Mouse (Mus musculus): Measurements from ENCODE around the gene Phactr4. TPM values are rescaled to one million over a fixed set of nuclear protein-coding genes. Genes with fewer than 3 reads are reported as not detected.

Phactr4 gene
- polyA plus RNA-seq, 1 experiment from 2014 or later = 11.1 TPM

DNA sequence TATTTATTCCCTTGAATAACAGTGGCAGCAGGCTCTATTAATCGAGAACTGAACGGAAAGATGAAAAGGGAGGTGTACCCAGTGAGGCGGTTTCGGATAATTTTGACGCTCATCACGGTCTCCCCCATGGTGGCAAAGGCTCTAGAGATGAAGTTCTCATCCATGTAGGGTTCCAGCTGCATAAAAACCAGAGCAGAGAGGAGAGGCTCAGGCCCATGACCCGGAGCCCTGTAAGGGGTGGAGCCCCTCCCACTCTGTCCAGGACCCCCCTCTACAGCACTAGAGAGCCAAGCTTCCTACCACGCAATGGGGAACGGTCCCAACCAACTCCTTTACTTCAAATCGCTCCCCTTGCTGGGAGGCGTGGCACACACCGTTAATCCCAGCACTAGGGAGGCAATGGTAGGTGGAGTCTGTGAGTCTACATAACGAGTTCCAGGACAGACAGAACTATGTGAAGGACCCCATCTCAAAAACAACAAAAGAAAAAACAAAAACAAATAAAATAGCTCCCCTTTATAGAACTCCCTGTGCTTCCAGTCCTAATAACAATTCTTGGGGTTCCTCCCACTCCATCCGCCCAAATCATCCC is 93.8 kb downstream of the Phactr4 start:
- DNase-seq (no peak), ATAC-seq (ENCODE audit: low FRiP score, low TSS enrichment) (no peak)
- Histone ChIP-seq H3K27ac (replicated peaks; ENCODE audit: low read depth, low read length) (peak overlapping the region; percentile 78; the same call in 1 of the 2 replicates), H3K9me3 (ENCODE audit: control insufficient read depth, low read length) (no peaks in the 10 kb centered on the region), H3K4me2 (ENCODE audit: low read length) (peak overlapping the region; percentile 77), H3K9ac (replicated peaks; ENCODE audit: low read length) (peak overlapping the region; percentile 77), H3K27me3 (ENCODE audit: control insufficient read depth, insufficient read depth, low read length) (no peaks in the 10 kb centered on the region), H3K4me3 (replicated peaks; ENCODE audit: low read depth, low read length) (peak overlapping the region; percentile 75), H3K4me1 (ENCODE audit: control insufficient read depth, insufficient read depth, low read length) (peaks cover 11% of the 10 kb centered on the region), H3K36me3 (ENCODE audit: control insufficient read depth, insufficient read depth, low read length) (peaks cover 39% of the 10 kb centered on the region)
- 46% methylated on average over 14 of the region's 14 CpGs for WGBS

DNA sequence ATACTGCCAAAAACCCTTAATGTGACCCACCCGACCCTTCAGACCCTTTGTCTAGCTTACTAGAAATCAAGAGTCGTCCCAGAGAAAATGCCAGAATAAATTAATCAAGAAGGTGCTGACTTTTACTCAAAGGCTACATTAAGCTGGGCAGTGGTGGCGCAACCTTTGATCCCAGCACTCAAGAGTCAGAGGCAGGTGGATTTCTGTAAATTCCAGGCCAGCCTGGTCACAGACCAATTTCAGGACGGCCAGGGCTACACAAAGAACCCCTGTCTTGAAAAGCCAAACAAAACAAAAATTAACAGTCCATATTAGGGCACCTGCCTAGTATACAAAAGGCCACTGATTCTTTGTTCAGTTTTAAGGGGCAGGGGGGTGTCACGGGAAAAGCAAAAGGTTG is 95.8 kb downstream of the Phactr4 start:
- 82% methylated on average over 5 of the region's 5 CpGs for WGBS
- H3K36me3 ChIP-seq (ENCODE audit: control insufficient read depth, insufficient read depth, low read length) = peaks cover 37% of the 10 kb centered on the region
- H3K4me2 ChIP-seq (ENCODE audit: low read length) = no peak overlapping the region
- no peaks in the 10 kb centered on the region for H3K27me3 ChIP-seq (ENCODE audit: control insufficient read depth, insufficient read depth, low read length)
- no peak overlapping the region for H3K9ac ChIP-seq (replicated peaks; ENCODE audit: low read length)
- peaks cover 11% of the 10 kb centered on the region for H3K4me1 ChIP-seq (ENCODE audit: control insufficient read depth, insufficient read depth, low read length)
- no peaks in the 10 kb centered on the region for H3K9me3 ChIP-seq (ENCODE audit: control insufficient read depth, low read length)
- no peak for ATAC-seq (ENCODE audit: low FRiP score, low TSS enrichment)
- H3K27ac ChIP-seq (replicated peaks; ENCODE audit: low read depth, low read length) = no peak overlapping the region
- no peak for DNase-seq
- H3K4me3 ChIP-seq (replicated peaks; ENCODE audit: low read depth, low read length) = no peak overlapping the region

DNA sequence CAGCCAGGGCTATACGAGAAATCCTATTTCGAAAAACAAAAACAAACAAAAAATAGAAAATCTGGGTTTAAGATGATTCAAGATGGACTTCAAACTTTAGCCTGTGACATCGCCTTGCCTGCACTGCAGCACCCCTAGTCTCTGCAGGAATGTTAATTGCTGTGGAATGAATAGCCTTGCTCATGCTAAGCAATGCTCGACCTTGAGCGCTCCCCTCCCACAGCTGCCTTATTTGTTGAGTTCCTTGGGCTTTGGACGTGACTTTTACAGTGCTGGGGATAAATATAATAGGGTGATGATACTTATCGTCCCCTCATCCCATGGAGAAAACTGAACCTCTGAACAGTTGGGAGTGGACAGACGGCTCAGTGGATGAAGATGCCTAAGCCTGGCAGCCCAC is 106.6 kb downstream of the Phactr4 start:
- DNase-seq (no peak), ATAC-seq (ENCODE audit: low FRiP score, low TSS enrichment) (no peak)
- Histone ChIP-seq H3K27ac (replicated peaks; ENCODE audit: low read depth, low read length) (no peak overlapping the region), H3K4me1 (ENCODE audit: control insufficient read depth, insufficient read depth, low read length) (no peaks in the 10 kb centered on the region), H3K27me3 (ENCODE audit: control insufficient read depth, insufficient read depth, low read length) (no peaks in the 10 kb centered on the region), H3K9ac (replicated peaks; ENCODE audit: low read length) (no peak overlapping the region), H3K4me3 (replicated peaks; ENCODE audit: low read depth, low read length) (no peak overlapping the region), H3K9me3 (ENCODE audit: control insufficient read depth, low read length) (no peaks in the 10 kb centered on the region), H3K4me2 (ENCODE audit: low read length) (no peak overlapping the region), H3K36me3 (ENCODE audit: control insufficient read depth, insufficient read depth, low read length) (peaks cover 80% of the 10 kb centered on the region)
- 90% methylated on average over 8 of the region's 8 CpGs for WGBS

DNA sequence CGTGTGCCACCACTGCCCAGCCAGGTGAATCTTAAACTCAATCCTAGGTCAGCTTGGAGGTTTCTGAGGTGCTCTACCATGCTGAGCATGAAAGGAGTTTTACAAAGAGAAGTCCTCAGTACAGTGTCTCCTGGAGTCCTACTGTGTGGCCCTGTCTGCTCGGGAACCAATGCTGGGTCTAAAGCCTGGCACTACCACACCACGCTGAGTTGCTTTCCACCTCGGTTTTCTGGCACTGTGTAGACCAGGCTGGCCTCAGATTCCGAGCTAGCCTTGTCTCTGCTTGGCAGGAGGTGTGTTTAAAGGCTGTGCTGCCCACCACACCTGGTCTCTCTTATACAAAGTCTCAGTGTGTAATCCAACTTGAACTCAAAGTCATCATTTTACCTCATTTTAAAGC is 109.7 kb downstream of the Phactr4 start:
- DNase-seq (no peak), ATAC-seq (ENCODE audit: low FRiP score, low TSS enrichment) (no peak)
- Histone ChIP-seq H3K36me3 (ENCODE audit: control insufficient read depth, insufficient read depth, low read length) (peaks cover 69% of the 10 kb centered on the region), H3K4me3 (replicated peaks; ENCODE audit: low read depth, low read length) (no peak overlapping the region), H3K27ac (replicated peaks; ENCODE audit: low read depth, low read length) (no peak overlapping the region), H3K4me1 (ENCODE audit: control insufficient read depth, insufficient read depth, low read length) (peaks cover 11% of the 10 kb centered on the region), H3K27me3 (ENCODE audit: control insufficient read depth, insufficient read depth, low read length) (no peaks in the 10 kb centered on the region), H3K4me2 (ENCODE audit: low read length) (no peak overlapping the region), H3K9me3 (ENCODE audit: control insufficient read depth, low read length) (no peaks in the 10 kb centered on the region), H3K9ac (replicated peaks; ENCODE audit: low read length) (no peak overlapping the region)
- 91% methylated on average over 5 of the region's 5 CpGs for WGBS

DNA sequence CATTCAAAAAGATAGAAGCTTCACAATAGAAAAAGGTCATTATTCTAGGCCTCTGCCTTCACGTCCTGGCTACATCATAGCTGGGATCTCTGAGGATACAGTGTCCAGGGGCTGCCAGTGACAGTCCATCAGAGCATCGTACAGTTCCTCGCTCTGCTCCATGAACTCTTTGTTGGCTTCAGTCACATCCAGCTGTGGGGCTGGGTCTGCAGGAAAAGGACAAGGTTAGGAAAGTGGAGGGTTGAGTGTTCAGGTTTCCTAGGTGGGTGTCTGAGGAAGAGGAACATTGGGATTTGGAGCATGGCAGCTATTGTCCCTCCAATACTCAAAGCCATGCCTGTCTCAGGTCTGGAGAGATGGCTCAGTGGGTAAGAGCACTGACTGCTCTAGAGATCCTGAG is 110.5 kb downstream of the Phactr4 start:
- Histone ChIP-seq H3K4me1 (ENCODE audit: control insufficient read depth, insufficient read depth, low read length) (peaks cover 11% of the 10 kb centered on the region), H3K9me3 (ENCODE audit: control insufficient read depth, low read length) (no peaks in the 10 kb centered on the region), H3K27me3 (ENCODE audit: control insufficient read depth, insufficient read depth, low read length) (no peaks in the 10 kb centered on the region), H3K36me3 (ENCODE audit: control insufficient read depth, insufficient read depth, low read length) (peaks cover 62% of the 10 kb centered on the region), H3K4me2 (ENCODE audit: low read length) (no peak overlapping the region), H3K9ac (replicated peaks; ENCODE audit: low read length) (no peak overlapping the region), H3K27ac (replicated peaks; ENCODE audit: low read depth, low read length) (no peak overlapping the region), H3K4me3 (replicated peaks; ENCODE audit: low read depth, low read length) (no peak overlapping the region)
- WGBS = 59% methylated on average over 3 of the region's 3 CpGs
- DNase-seq (no peak), ATAC-seq (ENCODE audit: low FRiP score, low TSS enrichment) (no peak)

DNA sequence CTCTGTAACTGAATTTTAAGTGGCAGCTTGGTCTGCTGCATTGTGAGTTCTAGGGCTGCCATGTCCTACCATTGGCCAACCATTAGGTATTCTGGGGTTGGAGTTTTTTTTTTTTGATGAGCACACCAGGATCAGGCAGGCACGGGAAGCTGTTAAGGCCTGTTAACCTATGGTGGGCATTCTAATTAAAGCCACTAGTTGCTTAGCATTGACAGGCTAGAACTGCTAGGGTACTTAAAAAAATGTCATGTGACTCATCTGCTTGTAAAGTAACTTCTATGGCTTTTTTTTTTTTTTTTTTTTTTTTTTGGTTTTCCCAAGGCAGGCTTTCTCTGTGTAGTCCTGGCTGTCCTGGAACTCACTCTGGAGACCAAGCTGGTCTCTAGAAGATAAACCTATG is 111.1 kb downstream of the Phactr4 start:
- no peak for ATAC-seq (ENCODE audit: low FRiP score, low TSS enrichment)

DNA sequence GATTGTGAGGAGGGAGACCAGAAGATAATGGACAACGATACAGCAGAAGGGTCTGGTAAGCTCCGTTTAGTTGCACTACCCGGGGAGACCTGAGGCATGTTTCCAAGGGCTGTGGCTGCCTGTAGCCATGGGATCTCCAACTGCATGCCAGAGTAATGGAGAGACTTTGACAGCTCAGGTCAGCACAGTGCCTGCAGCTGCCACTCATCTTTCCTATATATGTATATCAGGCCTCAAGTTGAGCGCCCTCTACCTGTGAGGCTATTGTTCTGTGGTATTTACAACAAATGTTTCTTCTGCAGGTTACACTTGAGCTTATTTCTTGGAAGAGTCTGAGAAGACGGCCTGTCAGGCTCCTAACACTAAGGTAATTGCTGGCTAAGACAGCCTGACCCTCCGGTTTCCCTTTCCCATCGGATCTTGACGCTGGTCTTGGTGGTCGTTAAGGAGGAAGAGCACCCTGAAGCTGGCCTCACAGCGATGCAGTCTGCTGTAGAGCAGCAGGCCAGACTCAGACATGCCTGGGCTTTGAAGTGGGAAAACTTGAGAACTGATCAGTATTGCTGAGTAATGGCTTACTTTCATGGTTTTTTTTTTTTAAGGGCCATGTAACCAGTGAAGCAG is 112.3 kb downstream of the Phactr4 start:
- ATAC-seq (ENCODE audit: low FRiP score, low TSS enrichment) = no peak
- peaks cover 11% of the 10 kb centered on the region for H3K4me1 ChIP-seq (ENCODE audit: control insufficient read depth, insufficient read depth, low read length)
- no peaks in the 10 kb centered on the region for H3K9me3 ChIP-seq (ENCODE audit: control insufficient read depth, low read length)
- H3K4me2 ChIP-seq (ENCODE audit: low read length) = peak overlapping the region; percentile 54
- H3K4me3 ChIP-seq (replicated peaks; ENCODE audit: low read depth, low read length) = peak overlapping the region; percentile 61
- peak overlapping the region; percentile 92 for H3K27ac ChIP-seq (replicated peaks; ENCODE audit: low read depth, low read length)
- WGBS = 33% methylated on average over 10 of the region's 10 CpGs
- peak; percentile 67 for DNase-seq
- H3K36me3 ChIP-seq (ENCODE audit: control insufficient read depth, insufficient read depth, low read length) = peaks cover 47% of the 10 kb centered on the region
- H3K9ac ChIP-seq (replicated peaks; ENCODE audit: low read length) = peak overlapping the region; percentile 93
- no peaks in the 10 kb centered on the region for H3K27me3 ChIP-seq (ENCODE audit: control insufficient read depth, insufficient read depth, low read length)

More for the DNA sequence above, 111.1 kb downstream of the Phactr4 start:
- no peak overlapping the region for H3K4me2 ChIP-seq (ENCODE audit: low read length)
- H3K4me1 ChIP-seq (ENCODE audit: control insufficient read depth, insufficient read depth, low read length) = peaks cover 11% of the 10 kb centered on the region
- DNase-seq = no peak
- H3K36me3 ChIP-seq (ENCODE audit: control insufficient read depth, insufficient read depth, low read length) = peaks cover 56% of the 10 kb centered on the region
- H3K27ac ChIP-seq (replicated peaks; ENCODE audit: low read depth, low read length) = no peak overlapping the region
- 47% methylated on average over 1 of the region's 1 CpGs for WGBS
- no peaks in the 10 kb centered on the region for H3K27me3 ChIP-seq (ENCODE audit: control insufficient read depth, insufficient read depth, low read length)
- H3K9me3 ChIP-seq (ENCODE audit: control insufficient read depth, low read length) = no peaks in the 10 kb centered on the region
- no peak overlapping the region for H3K9ac ChIP-seq (replicated peaks; ENCODE audit: low read length)
- H3K4me3 ChIP-seq (replicated peaks; ENCODE audit: low read depth, low read length) = no peak overlapping the region

DNA sequence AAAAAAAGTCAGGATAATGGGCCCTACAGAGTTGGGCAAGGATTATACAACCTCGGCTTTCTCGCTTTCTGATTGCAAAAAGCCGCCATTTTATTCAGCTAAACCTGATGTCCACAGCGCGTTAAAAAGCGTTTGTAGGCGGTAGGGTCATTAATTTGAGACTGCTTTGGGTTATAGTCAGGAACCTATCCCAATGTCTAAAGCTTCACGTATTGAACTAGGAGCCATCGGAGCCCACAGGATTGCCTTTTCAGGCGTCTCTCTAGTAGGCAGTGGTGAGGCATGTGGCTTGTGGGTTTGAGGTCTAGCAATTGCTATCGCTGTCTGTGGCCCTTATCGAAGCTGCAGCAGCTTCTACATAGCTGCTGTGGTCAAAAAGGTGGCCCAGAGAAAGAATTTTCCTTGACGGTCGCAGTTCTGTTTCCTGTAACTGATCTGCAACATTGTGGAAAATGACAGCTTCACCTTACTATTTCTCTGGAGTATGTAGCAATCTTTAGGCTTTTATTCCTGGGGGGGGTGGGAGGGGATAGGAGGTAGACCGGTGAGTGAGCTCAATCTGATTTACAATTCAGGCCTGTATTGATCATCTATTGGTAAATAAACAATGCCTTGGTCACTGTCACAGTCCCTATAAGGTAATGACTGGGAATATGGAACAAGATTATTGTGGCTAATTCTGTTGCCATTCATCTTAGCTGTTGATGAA is 113.0 kb downstream of the Phactr4 start:
- Histone ChIP-seq H3K4me2 (ENCODE audit: low read length) (peak overlapping the region; percentile 54), H3K4me3 (replicated peaks; ENCODE audit: low read depth, low read length) (peak overlapping the region; percentile 61), H3K4me1 (ENCODE audit: control insufficient read depth, insufficient read depth, low read length) (peaks cover 11% of the 10 kb centered on the region), H3K9me3 (ENCODE audit: control insufficient read depth, low read length) (no peaks in the 10 kb centered on the region), H3K36me3 (ENCODE audit: control insufficient read depth, insufficient read depth, low read length) (peaks cover 43% of the 10 kb centered on the region), H3K27ac (replicated peaks; ENCODE audit: low read depth, low read length) (peak overlapping the region; percentile 92), H3K27me3 (ENCODE audit: control insufficient read depth, insufficient read depth, low read length) (no peaks in the 10 kb centered on the region), H3K9ac (replicated peaks; ENCODE audit: low read length) (peak overlapping the region; percentile 93)
- WGBS = under 1% methylated on average over 15 of the region's 15 CpGs
- DNase-seq (peak; percentile 66), ATAC-seq (ENCODE audit: low FRiP score, low TSS enrichment) (no peak)

All from midbrain, embryonic 14.5 days (tissue).